Mouse (Mus musculus) olfactory bulb, adult 2 months (tissue): ENCODE data around the gene Gm17174. TPM values are rescaled to one million over a fixed set of nuclear protein-coding genes. Genes with fewer than 3 reads are reported as not detected.
"Not testable (repeated sequence)": the region's sequence is repeated elsewhere in the genome, so short reads cannot be mapped to it uniquely, and the experiment has no call there.

Source experiments
- H3K27ac ChIP-seq: fragments of 200-500 bp; 2 replicates; pipeline ENCODE4 v1.5.1; 2012; ENCODE audit warnings: low read depth, low read length; ENCODE audit not compliant: insufficient read depth
- H3K4me1 ChIP-seq: fragments of 200-500 bp; 2 replicates; pipeline ENCODE4 v1.6.1; 2012; ENCODE audit warnings: low read length; ENCODE audit not compliant: control insufficient read depth, insufficient read depth
- H3K4me3 ChIP-seq: fragments of 200-500 bp; 2 replicates; pipeline ENCODE4 v1.5.1; 2012; ENCODE audit warnings: mild to moderate bottlenecking, low read depth, low read length, moderate library complexity; ENCODE audit not compliant: insufficient read depth
- CTCF ChIP-seq: fragments of 200-500 bp; IDR thresholded peaks from 2 replicates; pipeline ENCODE4 v1.5.1; 2012; ENCODE audit warnings: low read depth, mild to moderate bottlenecking, low read length, moderate library complexity; ENCODE audit not compliant: insufficient read depth
- POLR2A ChIP-seq: fragments of 200-500 bp; IDR thresholded peaks from 2 replicates; pipeline ENCODE4 v1.6.1; 2012; ENCODE audit warnings: mild to moderate bottlenecking, low read depth, low read length, moderate library complexity; ENCODE audit not compliant: insufficient read depth
- WGBS: fragments of 180-500 bp; shearing (Covaris S2); methylation state at CpG from one replicate; pipeline ENCODE4 v1.1.7; 2018; 5-methylcytosine and 5-hydroxymethylcytosine counted together
- polyA plus RNA-seq: library from polyadenylated mRNA; stranded (reverse); fragments of >200 nt; gene quantifications from 2 replicates; pipeline ENCODE4 v1.2.4, GENCODE M21; 2012; ENCODE audit warnings: low replicate concordance; ENCODE audit not compliant: missing spikeins, insufficient read depth, insufficient read length

The Gm17174 gene
- polyA plus RNA-seq, result not detected in 2 replicates

DNA sequence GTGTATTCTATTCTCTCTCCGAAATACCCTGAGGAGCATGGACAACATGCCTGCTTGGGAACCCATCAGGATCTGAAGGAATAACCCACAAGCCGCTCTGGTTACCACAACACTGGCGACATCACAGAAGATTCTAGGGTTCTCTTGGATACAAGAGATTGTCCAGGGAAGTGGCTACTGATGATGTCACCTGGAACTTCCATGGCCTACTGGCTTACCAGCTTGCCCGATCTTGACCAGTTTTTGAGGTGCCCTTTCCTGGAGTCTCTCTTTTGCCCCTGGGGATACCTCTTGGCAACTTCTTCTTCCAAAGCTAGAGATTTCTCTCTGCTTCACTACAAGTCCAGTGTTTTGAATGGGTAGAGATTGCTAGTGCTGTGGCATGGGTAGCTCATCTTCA lies at the start of gene Gm17174:
Gene Gm17174 (minus strand): TSS at position 101 of the 400 bp plus-strand sequence.
- H3K27ac ChIP-seq, H3K4me1 ChIP-seq, H3K4me3 ChIP-seq: not testable (repeated sequence)
- WGBS, result 97% methylated on average over 4 of the region's 4 CpGs

GRCm38 (mm10) chr14:51635566-51635965 lies 43.6 kb upstream of the Gm17174 start, which contains the start of gene Gm4181:
TSS of gene Gm4181 (minus strand) at chr14:51635666.
- H3K4me3 ChIP-seq, H3K4me1 ChIP-seq, H3K27ac ChIP-seq: not testable (repeated sequence)
- WGBS, result 88% methylated on average over 1 of the region's 1 CpGs

GRCm38 (mm10) chr14:51632426-51632825 lies 40.5 kb upstream of the Gm17174 start:
- H3K27ac ChIP-seq, H3K4me3 ChIP-seq, H3K4me1 ChIP-seq: not testable (repeated sequence)
- WGBS, result 97% methylated on average over 1 of the region's 1 CpGs

DNA sequence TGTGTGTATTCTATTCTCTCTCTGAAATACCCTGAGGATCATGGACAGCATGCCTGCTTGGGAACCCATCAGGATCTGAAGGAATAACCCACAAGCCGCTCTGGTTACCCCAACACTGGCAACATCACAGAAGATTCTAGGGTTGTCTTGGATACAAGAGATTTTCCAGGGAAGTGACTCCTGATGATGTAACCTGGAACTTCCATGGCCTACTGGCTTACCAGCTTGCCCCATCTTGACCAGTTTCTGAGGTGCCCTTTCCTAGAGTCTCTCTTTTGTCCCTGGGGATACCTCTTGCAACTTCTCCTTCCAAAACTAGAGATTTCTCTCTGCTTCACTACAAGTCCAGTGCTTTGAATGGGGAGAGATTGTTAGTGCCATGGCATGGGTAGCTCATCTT lies 19.3 kb upstream of the Gm17174 start, which contains the start of gene Gm17078:
Gene Gm17078 (minus strand): TSS at position 101 of the 400 bp plus-strand sequence.
- Histone ChIP-seq H3K4me1 (no peaks in the 10 kb centered on the region), H3K27ac (no peak within 1 kb of the TSS), H3K4me3 (no peak within 1 kb of the TSS)
- 86% methylated on average over 1 of the region's 1 CpGs for WGBS
- TF ChIP-seq POLR2A (no peak), CTCF (no peak)

DNA sequence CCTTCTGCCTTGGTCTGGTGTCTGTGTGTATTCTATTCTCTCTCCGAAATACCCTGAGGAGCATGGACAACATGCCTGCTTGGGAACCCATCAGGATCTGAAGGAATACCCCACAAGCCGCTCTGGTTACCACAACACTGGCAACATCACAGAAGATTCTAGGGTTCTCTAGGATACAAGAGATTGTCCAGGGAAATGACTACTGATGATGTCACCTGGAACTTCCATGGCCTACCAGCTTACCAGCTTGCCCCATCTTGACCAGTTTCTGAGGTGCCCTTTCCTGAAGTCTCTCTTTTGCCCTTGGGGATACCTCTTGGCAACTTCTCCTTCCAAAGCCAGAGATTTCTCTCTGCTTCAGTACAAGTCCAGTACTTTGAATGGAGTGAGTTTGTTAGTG lies 18.0 kb downstream of the Gm17174 start, which contains the start of gene Gm17175:
Gene Gm17175 (minus strand): TSS at position 101 of the 400 bp plus-strand sequence.
- not testable (repeated sequence) for H3K27ac ChIP-seq, H3K4me1 ChIP-seq, H3K4me3 ChIP-seq
- WGBS, result 94% methylated on average over 2 of the region's 2 CpGs

GRCm38 (mm10) chr14:51552490-51552889 lies 39.4 kb downstream of the Gm17174 start, which contains the start of gene Gm5622:
TSS of gene Gm5622 (plus strand) at chr14:51552790.
- WGBS, result 95% methylated on average over 4 of the region's 4 CpGs
- Histone ChIP-seq H3K4me3 (no peak within 1 kb of the TSS), H3K4me1 (no peaks in the 10 kb centered on the region), H3K27ac (no peak within 1 kb of the TSS)
- TF ChIP-seq CTCF (no peak), POLR2A (no peak)

Other genes with a start within 250 kb of the Gm17174 start
- gene Gm7247, start 230.4 kb downstream of the Gm17174 start, polyA plus RNA-seq, result not detected in 2 replicates
- not detected in 2 replicates for gene Vmn2r88, start 181.3 kb downstream of the Gm17174 start, polyA plus RNA-seq
- gene Vmn2r89, start 140.3 kb downstream of the Gm17174 start, polyA plus RNA-seq, result not detected in 2 replicates
- gene Gm5622, start 39.3 kb downstream of the Gm17174 start, polyA plus RNA-seq, result not detected in 2 replicates
- gene Gm17175, start 18.1 kb downstream of the Gm17174 start, polyA plus RNA-seq, result not detected in 2 replicates
- gene Gm17078, start 19.2 kb upstream of the Gm17174 start, polyA plus RNA-seq, result not detected in 2 replicates
- gene Gm4181, start 43.5 kb upstream of the Gm17174 start, polyA plus RNA-seq, result not detected in 2 replicates
- gene Gm17079, start 103.3 kb upstream of the Gm17174 start, polyA plus RNA-seq, result not detected in 2 replicates
- not detected in 2 replicates for gene Gm5800, start 125.0 kb upstream of the Gm17174 start, polyA plus RNA-seq
- not detected in 2 replicates for gene Ang4, start 181.5 kb upstream of the Gm17174 start, polyA plus RNA-seq
- gene AY358078, start 207.9 kb upstream of the Gm17174 start, polyA plus RNA-seq, result not detected in 2 replicates